Mouse (Mus musculus) layer of hippocampus, adult 18-20 months (tissue): ENCODE data around the gene Tm7sf3. TPM values are rescaled to one million over a fixed set of nuclear protein-coding genes. Genes with fewer than 3 reads are reported as not detected.

Source experiments
- DNase-seq, 2 experiments: peaks; one replicate each; pipeline ENCODE4 v3.0.0; 2022; ENCODE audit warnings: low spot score in 2 of 2
- total RNA-seq, 2 experiments: library from RNA; stranded (reverse); gene quantifications; 2 replicates each; pipeline ENCODE4 v1.2.3; 2021

Gene Tm7sf3
- total RNA-seq, 2 experiments from 2014 or later, result 43.7 to 44.0 TPM

GRCm38 (mm10) chr6:146661655-146662054 is 19.0 kb upstream of the Tm7sf3 start:
- no peak for DNase-seq

DNA sequence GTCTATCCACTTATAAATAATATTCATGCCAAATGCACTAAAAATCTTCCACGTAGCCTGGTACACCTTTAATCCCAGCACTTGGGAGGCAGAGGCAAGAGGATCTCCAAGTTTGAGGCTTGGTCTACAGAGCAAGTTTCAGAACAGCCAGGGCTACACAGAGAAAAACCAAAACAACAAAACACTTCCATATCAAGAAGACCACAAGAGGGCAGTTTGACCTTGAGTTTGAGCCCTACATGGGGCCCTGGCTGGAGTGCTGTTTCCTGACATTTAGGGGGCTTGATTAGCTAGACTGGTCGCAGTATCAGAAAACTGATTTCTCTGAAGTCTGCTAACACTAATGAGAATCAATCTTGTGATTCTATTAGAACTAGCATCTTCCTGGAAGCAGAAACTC is 18.0 kb upstream of the Tm7sf3 start:
- DNase-seq, result peak in 1 of 2 experiments; percentile 25

- no peak for DNase-seq
Measured at GRCm38 (mm10) chr6:146653197-146653596, 10.6 kb upstream of the Tm7sf3 start.

DNA sequence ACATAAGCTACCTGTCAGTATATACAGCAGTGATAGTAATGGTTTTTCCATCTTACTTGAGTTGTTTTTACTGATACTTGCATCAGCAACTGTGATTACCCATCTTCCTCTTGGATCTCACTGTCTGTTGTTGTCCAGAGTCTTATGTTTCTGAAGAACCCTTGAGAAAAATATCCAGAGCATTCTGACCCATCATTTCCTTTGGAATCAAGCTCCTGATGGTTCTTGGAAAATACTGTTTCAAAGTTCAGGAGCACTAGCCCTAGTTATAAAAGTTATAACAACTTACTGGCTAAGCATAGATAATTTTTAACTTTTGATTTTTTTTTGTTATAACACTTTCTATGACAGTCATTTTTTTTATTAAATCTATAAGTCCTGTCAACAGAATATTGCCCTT is 8.8 kb upstream of the Tm7sf3 start:
- no peak for DNase-seq

DNA sequence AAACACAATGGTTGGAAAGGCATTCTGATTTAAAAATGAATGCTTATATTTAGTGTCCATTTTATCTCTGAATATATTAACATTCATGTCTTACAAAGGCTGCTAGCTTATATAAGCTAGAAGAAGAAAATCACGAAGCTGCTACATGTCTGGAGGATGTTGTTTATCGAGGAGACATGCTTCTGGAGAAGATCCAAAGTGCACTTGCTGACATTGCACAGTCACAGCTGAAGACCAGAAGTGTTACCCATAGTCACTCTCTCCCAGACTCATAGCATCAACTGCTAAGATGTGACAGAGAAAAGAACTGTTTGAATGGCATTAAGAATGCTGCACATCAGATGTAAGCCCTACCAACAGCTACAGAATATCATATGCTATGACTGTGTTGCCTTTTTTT is 7.4 kb upstream of the Tm7sf3 start:
- DNase-seq, result no peak

- DNase-seq, result no peak
Measured at GRCm38 (mm10) chr6:146643184-146643570, 553 bp upstream of the Tm7sf3 start.

DNA sequence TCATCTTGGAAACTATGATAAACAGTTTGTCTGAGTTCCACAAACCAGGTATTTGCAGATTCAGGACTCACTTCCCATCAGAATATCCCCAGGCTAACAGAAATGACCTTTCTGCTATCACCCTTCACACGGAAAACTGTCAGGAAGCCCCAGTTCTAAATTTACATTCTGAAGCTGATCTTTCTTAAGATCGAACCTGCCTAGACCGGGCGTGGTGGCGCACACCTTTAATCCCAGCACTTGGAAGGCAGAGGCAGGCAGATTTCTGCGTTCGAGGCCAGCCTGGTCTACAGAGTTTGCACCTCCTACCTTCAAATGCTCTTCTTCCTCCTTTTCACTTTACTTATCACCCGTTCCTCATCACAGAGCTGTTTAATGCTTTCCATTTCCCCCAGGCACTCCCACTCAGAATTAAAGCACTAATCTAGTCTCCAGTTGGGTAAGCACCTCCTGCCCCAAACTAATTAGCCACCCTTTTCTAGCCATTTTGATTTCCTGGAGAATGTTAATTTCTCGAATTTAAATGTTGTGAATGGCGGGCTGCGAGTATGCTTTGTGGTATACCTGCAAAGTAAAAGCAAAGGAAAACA is 908 bp downstream of the Tm7sf3 start:
- DNase-seq, result no peak

DNA sequence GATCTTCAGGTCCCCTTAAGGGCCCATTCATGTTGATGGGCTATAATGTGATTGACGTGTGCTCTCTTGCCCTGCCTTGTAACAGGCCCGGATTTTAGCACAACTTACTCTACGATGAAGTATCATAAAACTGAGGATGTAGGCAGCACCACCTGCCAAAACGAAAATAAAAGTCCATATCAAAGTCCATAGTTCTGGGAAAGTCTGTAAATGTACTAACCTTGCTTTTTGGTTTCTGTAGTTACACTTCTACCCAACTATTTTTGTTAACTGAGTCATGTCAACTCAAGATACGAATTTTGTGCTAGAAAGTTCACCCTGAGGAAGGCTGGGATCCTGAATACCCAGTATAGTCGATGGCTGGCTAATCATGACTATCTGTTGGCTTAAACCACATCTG is 1.6 kb downstream of the Tm7sf3 start:
- no peak for DNase-seq

DNA sequence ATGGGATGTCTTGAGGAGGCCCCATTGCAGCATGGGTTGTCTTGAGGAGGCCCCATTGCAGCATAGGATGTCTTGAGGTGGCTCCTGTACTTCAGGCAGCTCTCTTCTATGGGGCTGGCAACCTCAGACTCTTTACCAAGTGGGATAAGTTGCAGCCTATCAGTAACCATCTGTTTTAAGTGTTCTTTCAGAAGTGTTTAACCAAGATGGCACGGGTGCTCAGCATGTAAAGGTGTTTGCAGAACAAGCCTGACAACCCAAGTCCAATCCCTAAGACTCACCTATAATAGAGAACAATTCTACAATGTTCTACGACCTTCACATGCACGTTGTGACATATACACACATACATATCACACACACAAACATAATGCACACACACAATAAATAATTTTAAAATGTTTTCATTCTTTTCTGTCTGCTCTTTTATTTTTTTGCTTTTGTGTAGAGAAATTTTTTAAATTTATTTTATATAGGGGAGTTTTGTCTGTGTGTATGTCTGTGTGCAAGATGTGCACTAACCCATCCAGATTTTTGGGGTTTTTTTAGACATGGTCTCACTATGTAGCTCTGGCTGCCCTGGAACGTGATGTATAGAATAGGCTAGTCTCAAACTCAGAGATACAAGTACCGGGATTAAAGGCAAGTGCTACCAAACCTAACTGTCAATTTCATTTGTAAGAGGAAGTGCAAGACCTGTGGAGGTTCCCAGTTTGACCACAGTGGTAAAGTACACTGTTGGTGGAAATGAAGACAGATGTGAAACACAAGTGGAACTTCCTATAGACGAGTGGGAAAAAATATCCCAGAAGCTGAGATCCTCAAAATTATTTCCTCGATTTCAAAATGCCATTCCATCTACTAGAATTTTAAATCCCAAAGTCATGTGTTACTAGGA is 2.3 kb downstream of the Tm7sf3 start:
- DNase-seq, result no peak

DNA sequence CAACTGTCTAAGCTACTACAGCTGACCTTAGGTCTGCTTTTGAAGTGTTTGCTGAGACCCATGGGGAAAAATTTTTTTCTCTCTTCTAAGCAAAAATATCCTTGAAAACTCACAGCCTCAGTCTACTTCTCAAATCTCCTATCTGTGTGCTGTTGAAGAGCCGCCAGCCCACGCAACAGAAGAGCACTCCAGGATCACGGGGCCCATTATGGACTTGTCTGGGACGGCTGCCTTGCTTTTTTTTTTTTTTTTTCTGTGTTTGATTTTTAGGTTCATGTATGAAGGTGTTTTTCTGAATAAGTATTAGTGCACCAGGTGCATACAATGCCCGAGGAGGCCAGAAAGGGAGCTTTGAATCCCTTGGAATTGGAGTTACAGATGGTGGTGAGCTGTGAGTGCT is 6.1 kb downstream of the Tm7sf3 start:
- DNase-seq, result no peak

DNA sequence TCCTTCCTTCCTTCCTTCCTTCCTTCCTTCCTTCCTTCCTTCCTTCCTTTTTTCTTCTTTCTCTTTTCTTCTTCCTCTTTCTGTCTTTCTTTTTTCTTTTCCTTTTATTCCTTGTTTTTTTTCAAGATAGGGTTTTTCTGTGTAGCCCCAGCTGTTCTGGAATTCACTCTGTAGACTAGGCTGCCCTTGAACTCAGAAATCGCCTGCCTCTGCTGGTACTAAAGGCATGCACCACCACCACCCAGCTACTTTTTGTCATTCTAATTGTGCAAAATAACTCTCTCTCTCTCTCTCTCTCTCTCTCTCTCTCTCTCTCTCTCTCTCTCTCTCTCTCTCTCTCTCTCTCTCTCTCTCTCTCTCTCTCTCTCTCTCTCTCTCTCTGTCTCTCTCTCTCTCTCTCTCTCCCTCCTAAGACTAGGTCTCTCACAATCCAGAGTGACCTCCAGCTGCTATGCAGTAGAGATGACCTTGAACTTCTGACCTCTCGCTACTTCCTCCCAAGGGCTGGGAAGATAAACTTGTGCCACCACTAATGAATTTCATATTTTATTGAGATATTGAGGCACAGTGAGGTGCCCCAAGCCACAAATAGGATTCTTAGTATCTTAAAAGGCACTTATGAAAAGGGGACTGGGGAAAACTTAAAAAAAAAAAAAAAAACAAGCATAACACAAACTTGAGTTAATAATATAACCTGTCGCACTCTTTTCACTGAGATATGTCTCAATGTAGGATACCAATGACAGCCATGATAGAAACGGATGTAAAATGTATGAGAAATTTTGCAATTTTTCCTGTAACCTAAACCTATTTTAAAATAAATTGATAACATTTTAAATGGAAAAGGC is 7.6 kb downstream of the Tm7sf3 start:
- no peak for DNase-seq

DNA sequence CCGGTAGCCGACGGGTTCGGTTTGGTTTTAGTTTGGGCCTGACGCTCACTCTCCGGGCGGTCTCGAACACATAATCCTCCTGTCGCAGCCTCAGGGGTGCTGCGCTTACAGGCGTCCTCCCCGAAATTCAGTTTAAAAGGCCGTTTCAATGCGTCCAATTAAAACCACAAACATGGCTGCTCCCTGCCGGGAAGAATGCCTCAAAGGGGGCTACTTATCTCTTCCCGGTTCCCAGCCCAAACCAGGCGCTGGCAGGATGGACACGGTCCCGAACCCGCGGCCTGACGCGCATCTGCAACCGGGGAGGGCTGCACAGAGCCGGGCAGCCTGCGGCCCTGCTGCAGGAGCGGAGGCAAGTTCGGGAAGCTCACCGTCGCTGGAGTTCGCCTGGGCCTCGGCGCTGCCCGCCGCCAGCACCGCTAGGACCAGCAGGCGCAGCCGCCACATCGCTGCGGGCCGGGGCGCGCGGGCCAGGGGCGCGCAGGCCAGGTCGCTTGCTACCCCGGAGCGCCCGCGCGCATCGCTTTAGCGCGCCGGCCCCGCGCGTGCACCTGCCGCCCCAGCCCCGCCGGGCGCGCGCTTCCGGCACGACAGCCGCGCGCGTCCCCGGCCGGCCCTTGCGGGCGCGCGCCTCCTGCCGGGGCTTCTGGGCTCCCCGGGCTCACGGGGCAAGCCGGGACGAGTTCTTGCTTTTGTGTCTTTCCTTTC is 8.5 kb downstream of the Tm7sf3 start:
- peak; percentile 47 to 76 for DNase-seq

DNA sequence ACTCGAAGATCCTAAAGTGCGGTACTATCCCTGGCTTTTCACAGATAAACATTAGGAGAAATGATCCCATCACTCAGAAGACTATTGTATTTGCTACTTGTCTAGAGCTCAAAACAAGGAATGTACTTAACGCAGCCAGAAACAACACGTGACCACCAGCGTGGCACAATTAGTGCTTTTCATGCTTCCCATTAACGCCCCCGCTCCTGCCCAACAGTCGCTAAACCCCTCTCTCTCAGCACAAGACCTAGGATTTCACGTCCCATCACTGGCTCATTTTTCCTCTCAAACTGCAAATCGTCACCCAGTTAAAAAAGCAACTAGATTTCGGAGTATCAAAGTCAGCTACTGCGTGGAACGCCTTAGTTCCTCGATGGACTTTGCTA is 9.0 kb downstream of the Tm7sf3 start:
- DNase-seq, result peak; percentile 33 to 80

- no peak for DNase-seq
Measured at GRCm38 (mm10) chr6:146633097-146633496, 9.5 kb downstream of the Tm7sf3 start.

DNA sequence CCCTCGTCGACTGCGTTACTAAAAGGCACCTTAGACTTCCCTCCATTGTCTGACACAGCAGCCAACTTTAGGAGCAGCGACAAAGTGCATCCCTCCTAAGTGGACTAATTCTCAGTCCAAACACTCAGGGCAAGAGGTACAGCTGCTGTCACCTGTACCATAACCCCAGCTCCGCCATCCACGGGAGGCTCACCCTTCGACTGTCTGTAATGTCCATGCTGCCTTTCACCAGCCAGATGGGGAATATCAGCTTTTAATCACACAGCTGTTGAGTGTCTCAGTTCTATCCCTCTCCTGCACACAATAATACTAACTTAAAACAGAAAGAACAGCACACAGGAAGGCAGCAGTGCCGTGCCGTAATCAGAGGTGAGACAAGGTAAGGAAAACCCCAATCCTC is 10.2 kb downstream of the Tm7sf3 start:
- no peak for DNase-seq

- DNase-seq, result no peak
Measured at GRCm38 (mm10) chr6:146631847-146632246, 10.8 kb downstream of the Tm7sf3 start.

- no peak for DNase-seq
Measured at GRCm38 (mm10) chr6:146630961-146631360, 11.7 kb downstream of the Tm7sf3 start.

GRCm38 (mm10) chr6:146629781-146630756 is 12.6 kb downstream of the Tm7sf3 start:
- no peak for DNase-seq

- DNase-seq, result no peak
Measured at GRCm38 (mm10) chr6:146628123-146628522, 14.5 kb downstream of the Tm7sf3 start.

DNA sequence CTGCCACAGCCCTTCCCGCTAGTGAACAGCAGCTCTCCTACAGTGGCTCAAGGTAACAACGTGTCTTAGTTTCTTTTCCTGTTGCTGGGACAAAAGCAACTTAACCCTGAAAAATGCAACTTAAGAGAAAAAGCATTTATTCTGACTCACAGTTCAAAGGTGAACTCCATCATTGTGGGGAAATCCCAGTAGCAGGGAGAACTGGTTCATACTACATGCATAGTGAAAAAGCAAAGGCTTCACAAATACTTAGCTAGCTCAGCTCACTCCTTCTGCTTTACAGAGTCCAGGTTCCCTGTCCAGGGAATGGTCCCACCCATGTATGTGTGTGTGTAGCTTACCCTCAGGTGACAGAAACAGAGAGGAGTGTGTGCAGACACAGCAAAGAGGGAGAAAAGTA is 26.0 kb downstream of the Tm7sf3 start:
- no peak for DNase-seq
